Mouse (Mus musculus) embryonic stem cell, embryonic (primary cell): ENCODE data around the gene Zswim2.
"Not testable (repeated sequence)": the region's sequence is repeated elsewhere in the genome, so short reads cannot be mapped to it uniquely, and the experiment has no call there.

Experiments used
- CTCF ChIA-PET, 4 experiments: fragments of 300-600 bp in 2 of 4; fragments of 350-600 bp in 2 of 4; sonication (Branson Sonifier 250); formaldehyde crosslinking; loops; one replicate each; lab custom pipeline; 2022; ENCODE audit warnings: inconsistent platforms in 2 of 4; lab: Charles Lee
- POLR2A ChIA-PET, 4 experiments: fragments of 300-600 bp in 2 of 4; fragments of 350-600 bp in 2 of 4; sonication (Branson Sonifier 250); formaldehyde crosslinking; loops; one replicate each; lab custom pipeline; 2022; ENCODE audit warnings: antibody characterized with exemption in 4 of 4, inconsistent platforms in 1 of 4; lab: Charles Lee

The Zswim2 gene

GRCm38 (mm10) chr2:83940931-83941361 is at the start of gene Zswim2:
Gene Zswim2 (minus strand): TSS chr2:83941228.
- CTCF ChIA-PET = no interaction called here

DNA sequence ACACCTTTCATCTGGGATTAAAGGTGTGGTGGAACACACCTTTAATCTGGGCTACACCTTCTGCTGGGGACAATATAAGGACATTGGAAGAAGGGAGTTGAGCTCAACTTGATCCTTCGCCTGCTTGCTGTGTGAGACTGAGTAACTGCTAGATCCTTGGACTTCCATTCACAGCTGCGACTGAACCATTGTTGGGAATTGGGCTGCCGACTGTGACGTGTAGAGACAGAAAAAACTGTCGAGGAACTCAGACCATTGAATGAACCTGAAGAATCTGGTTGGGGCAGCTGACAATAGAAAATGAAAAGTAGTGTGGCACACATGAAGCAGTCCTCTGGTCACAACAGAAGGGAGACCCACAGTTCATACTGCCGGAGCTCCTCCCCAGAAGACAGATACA is 49.2 kb upstream of the Zswim2 start, which contains the start of gene Gm13691:
Gene Gm13691, plus strand, starts transcription at position 301 of the 400 bp plus-strand sequence.
- CTCF ChIA-PET, POLR2A ChIA-PET: not testable (repeated sequence)

More at GRCm38 (mm10) chr2:83940931-83941361, at the start of gene Zswim2:
- POLR2A ChIA-PET = interaction anchor here in 1 of 4 experiments (1.4 kb wide), 1 partner anchor 297 kb away, joined by 3 read pairs; the partner anchor contains the start of gene Zc3h15

DNA sequence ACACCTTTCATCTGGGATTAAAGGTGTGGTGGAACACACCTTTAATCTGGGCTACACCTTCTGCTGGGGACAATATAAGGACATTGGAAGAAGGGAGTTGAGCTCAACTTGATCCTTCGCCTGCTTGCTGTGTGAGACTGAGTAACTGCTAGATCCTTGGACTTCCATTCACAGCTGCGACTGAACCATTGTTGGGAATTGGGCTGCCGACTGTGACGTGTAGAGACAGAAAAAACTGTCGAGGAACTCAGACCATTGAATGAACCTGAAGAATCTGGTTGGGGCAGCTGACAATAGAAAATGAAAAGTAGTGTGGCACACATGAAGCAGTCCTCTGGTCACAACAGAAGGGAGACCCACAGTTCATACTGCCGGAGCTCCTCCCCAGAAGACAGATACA is 43.4 kb upstream of the Zswim2 start, which contains the start of gene Gm13697:
Gene Gm13697, plus strand, starts transcription at position 301 of the 400 bp plus-strand sequence.
- CTCF ChIA-PET, POLR2A ChIA-PET: not testable (repeated sequence)

GRCm38 (mm10) chr2:83978633-83979032 is 37.6 kb upstream of the Zswim2 start, which contains the start of gene Gm13694:
Gene Gm13694 (plus strand): TSS chr2:83978933.
- POLR2A ChIA-PET = not testable (repeated sequence)

DNA sequence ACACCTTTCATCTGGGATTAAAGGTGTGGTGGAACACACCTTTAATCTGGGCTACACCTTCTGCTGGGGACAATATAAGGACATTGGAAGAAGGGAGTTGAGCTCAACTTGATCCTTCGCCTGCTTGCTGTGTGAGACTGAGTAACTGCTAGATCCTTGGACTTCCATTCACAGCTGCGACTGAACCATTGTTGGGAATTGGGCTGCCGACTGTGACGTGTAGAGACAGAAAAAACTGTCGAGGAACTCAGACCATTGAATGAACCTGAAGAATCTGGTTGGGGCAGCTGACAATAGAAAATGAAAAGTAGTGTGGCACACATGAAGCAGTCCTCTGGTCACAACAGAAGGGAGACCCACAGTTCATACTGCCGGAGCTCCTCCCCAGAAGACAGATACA is 31.8 kb upstream of the Zswim2 start, which contains the start of gene Gm13696:
Gene Gm13696, plus strand, starts transcription at position 301 of the 400 bp plus-strand sequence.
- CTCF ChIA-PET, POLR2A ChIA-PET: not testable (repeated sequence)

More at GRCm38 (mm10) chr2:83978633-83979032, 37.6 kb upstream of the Zswim2 start, which contains the start of gene Gm13694:
- CTCF ChIA-PET = not testable (repeated sequence)

- CTCF ChIA-PET, POLR2A ChIA-PET: not testable (repeated sequence)
Observed at GRCm38 (mm10) chr2:83967013-83967412, 26.0 kb upstream of the Zswim2 start, which contains the start of gene Gm13695. Gene Gm13695 (plus strand): TSS chr2:83967313.

DNA sequence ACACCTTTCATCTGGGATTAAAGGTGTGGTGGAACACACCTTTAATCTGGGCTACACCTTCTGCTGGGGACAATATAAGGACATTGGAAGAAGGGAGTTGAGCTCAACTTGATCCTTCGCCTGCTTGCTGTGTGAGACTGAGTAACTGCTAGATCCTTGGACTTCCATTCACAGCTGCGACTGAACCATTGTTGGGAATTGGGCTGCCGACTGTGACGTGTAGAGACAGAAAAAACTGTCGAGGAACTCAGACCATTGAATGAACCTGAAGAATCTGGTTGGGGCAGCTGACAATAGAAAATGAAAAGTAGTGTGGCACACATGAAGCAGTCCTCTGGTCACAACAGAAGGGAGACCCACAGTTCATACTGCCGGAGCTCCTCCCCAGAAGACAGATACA is 20.2 kb upstream of the Zswim2 start, which contains the start of gene Gm13693:
Gene Gm13693, plus strand, starts transcription at position 301 of the 400 bp plus-strand sequence.
- CTCF ChIA-PET, POLR2A ChIA-PET: not testable (repeated sequence)

DNA sequence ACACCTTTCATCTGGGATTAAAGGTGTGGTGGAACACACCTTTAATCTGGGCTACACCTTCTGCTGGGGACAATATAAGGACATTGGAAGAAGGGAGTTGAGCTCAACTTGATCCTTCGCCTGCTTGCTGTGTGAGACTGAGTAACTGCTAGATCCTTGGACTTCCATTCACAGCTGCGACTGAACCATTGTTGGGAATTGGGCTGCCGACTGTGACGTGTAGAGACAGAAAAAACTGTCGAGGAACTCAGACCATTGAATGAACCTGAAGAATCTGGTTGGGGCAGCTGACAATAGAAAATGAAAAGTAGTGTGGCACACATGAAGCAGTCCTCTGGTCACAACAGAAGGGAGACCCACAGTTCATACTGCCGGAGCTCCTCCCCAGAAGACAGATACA is 14.4 kb upstream of the Zswim2 start, which contains the start of gene Gm13698:
Gene Gm13698, plus strand, starts transcription at position 301 of the 400 bp plus-strand sequence.
- CTCF ChIA-PET, POLR2A ChIA-PET: not testable (repeated sequence)

DNA sequence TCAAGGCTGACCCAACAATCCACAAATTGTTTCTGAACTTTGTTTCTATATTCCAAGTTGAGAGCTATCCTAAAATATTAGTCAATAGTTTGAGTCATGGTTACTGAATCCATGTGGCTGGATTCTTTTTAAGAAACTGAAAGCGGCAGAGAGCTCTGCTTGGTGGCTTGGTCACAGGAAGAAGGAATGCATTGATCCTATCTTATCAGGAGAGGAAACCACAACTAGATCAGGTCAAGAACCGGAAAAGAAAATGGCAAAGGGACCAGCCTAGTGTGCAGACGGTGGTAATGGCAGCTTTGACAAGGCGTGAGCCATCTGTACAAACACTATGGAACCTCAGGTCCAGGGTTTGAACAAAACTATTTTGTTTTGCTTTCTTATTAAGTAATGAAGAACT is 764 bp upstream of the Zswim2 start:
- POLR2A ChIA-PET = interaction anchor here in 1 of 4 experiments (1.4 kb wide), 1 partner anchor 298 kb away, joined by 3 read pairs; the partner anchor contains the start of gene Zc3h15
- CTCF ChIA-PET = interaction anchor here in 1 of 4 experiments (0.7 kb wide), 1 partner anchor 456 kb away, joined by 8 read pairs; no protein-coding TSS in a partner anchor

DNA sequence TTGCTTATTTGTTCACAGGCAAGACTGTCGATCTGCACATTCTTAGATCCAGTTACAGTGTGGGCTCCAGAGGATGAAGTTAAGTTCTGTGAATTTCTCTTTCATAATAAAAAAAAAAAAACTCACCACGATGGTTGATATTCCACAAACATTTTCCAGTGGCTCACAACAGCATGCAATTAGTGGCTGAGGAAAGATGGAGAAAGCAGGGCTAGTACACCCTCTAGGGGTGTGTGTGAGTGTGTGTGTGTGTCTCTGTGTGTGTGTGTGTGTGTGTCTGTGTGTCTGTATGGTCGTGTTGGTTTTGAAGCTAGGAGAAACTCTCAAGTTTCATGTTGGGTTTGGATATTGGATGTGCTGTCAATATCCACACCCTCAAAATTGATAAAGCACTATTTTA is 350 bp upstream of the Zswim2 start:
- ChIA-PET POLR2A (interaction anchor here in 1 of 4 experiments (1.4 kb wide), 1 partner anchor 297 kb away, joined by 3 read pairs; the partner anchor contains the start of gene Zc3h15), CTCF (interaction anchor here in 1 of 4 experiments (0.7 kb wide), 1 partner anchor 456 kb away, joined by 8 read pairs; no protein-coding TSS in a partner anchor)

DNA sequence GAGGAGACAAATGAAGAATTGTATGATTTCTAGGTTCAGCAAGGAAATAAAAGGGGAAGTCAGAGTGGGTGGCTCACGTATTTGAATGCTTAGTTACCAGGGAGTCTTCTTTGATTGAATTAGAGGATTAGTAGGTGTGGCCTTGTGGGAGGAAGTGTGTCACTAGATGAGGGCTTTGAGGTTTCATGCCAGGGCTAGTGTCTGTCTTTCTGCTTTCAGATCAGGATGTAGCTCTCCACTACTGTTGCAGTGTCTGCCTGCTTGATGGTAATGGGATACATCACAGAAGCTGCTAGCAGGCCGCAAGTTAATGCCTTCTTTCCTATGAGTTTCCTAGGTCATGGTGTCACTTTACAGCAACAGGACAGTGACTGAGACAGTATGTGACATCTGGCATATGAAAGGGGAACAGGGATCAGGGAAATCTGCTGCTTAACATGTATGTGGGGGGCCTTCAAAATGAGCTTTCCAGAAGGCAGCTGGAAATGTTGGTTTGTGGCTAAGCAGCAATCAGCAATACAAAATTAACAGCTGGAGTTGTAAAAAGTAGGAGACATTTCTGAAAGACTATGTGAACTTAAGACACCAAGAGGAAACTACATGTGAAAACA is 11.4 kb downstream of the Zswim2 start:
- CTCF ChIA-PET = no interaction called here
- POLR2A ChIA-PET = interaction anchor here in 1 of 4 experiments (0.6 kb wide), 1 partner anchor 172 kb away, joined by 3 read pairs; no protein-coding TSS in a partner anchor

DNA sequence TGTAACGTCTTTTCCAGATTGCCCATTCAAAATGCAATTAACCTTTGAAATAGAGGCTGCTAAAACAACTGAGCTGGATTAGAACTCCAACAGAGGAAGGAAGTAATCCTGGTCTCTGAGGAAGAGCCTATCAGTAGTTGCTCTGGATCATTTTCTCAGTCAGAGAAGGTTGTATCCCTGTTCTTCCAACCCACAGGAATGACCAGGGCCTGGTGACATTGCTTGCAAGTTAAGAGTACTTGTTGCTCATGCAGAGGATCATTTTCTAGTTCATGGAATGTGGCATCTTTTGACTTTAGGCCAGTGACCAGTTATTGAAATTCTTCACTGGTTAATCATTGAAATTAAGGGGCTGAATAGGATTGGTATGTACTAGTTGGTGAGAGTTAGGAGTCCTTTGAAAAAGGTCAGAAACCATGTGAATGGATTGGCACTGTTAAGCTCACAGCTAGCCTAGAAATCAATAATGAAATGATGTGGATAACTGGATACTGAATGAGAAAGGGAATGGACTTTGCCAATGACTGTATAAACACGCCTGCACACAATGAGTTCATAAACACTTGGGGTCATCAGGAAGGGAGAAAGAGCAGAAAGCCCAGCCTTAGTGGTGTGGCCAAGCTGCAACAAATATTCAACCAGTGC is 39.0 kb downstream of the Zswim2 start:
- ChIA-PET POLR2A (interaction anchor here in 1 of 4 experiments (1.4 kb wide), 1 partner anchor 9 kb away, joined by 3 read pairs; no protein-coding TSS in a partner anchor), CTCF (no interaction called here)

GRCm38 (mm10) chr2:83893701-83894100 is 47.3 kb downstream of the Zswim2 start:
- ChIA-PET POLR2A (interaction anchor here in 1 of 4 experiments (0.7 kb wide), 1 partner anchor 8 kb away, joined by 3 read pairs; no protein-coding TSS in a partner anchor), CTCF (interaction anchor here in 1 of 4 experiments (0.6 kb wide), 1 partner anchor 559 kb away, joined by 9 read pairs; no protein-coding TSS in a partner anchor)

GRCm38 (mm10) chr2:83883850-83884420 is 57.1 kb downstream of the Zswim2 start:
- CTCF ChIA-PET = no interaction called here
- POLR2A ChIA-PET = interaction anchor here in 2 of 4 experiments (0.6 to 0.9 kb wide), 3 partner anchors 63 to 1584 kb away, joined by 3 to 6 read pairs (median 3); no protein-coding TSS in a partner anchor
